Mouse (Mus musculus) brown adipose tissue, adult 24 weeks (tissue): ENCODE measurements around the gene Gm3238. TPM values are rescaled to one million over a fixed set of nuclear protein-coding genes. Genes with fewer than 3 reads are reported as not detected.
"Not testable (repeated sequence)": the region's sequence is repeated elsewhere in the genome, so short reads cannot be mapped to it uniquely, and the experiment has no call there.

ENCODE experiments used
- H3K27ac ChIP-seq: fragments of 200-500 bp; replicated peaks from 2 replicates; pipeline ENCODE4 v1.5.1; 2012; ENCODE audit warnings: low read depth, mild to moderate bottlenecking, low read length
- H3K4me1 ChIP-seq: fragments of 200-500 bp; 2 replicates; pipeline ENCODE4 v1.6.1; 2012; ENCODE audit warnings: low read length, mixed read lengths; ENCODE audit not compliant: control insufficient read depth, insufficient read depth, insufficient read length
- H3K4me3 ChIP-seq: fragments of 200-500 bp; 2 replicates; pipeline ENCODE4 v1.5.1; 2012; ENCODE audit warnings: low read depth, mild to moderate bottlenecking, low read length, moderate library complexity; ENCODE audit not compliant: insufficient read depth
- polyA plus RNA-seq: library from polyadenylated mRNA; stranded (reverse); fragments of >200 nt; gene quantifications from 2 replicates; pipeline ENCODE4 v1.2.4, GENCODE M21; 2012; ENCODE audit not compliant: missing spikeins, insufficient read depth, insufficient read length

The Gm3238 gene
- polyA plus RNA-seq, 1 experiment: not detected

GRCm38 (mm10) chr10:77776844-77777243 is 5.7 kb upstream of the Gm3238 start, which contains the start of gene Gm7138:
Gene Gm7138, minus strand, starts transcription at chr10:77776944.
- H3K27ac ChIP-seq, H3K4me1 ChIP-seq, H3K4me3 ChIP-seq: not testable (repeated sequence)

GRCm38 (mm10) chr10:77772142-77772541 is 1.0 kb upstream of the Gm3238 start:
- H3K27ac ChIP-seq: not testable (repeated sequence)

GRCm38 (mm10) chr10:77769727-77770126 is 1.4 kb downstream of the Gm3238 start:
- H3K4me1 ChIP-seq: no peaks in the 10 kb centered on the region
- H3K27ac ChIP-seq: no peak overlapping the region
- H3K4me3 ChIP-seq: no peak overlapping the region

More at GRCm38 (mm10) chr10:77772142-77772541, 1.0 kb upstream of the Gm3238 start:
- not testable (repeated sequence) for H3K4me3 ChIP-seq, H3K4me1 ChIP-seq

DNA sequence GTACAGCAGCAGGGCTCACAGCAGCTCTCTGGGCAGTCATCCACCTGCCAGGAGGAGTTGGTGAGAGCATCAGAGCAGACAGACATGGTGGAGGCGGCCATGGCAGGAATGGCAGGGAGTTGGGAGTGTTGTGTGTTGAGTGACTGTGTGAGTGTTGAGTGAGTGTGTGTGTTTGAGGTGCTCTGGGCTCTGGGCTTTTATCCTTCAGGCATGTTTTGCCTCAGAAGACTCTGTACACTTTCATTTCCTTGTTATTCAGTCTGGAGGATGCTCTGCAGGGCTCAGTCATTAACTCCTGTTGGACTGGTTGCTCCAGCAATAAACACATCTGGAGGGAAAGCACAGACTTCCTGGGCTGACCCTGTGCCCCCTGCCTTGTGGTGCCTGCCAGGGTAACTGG is 11.5 kb downstream of the Gm3238 start, which contains the start of gene Gm3233:
Gene Gm3233, minus strand, starts transcription at position 101 of the 400 bp plus-strand sequence.
- not testable (repeated sequence) for H3K4me3 ChIP-seq, H3K27ac ChIP-seq

DNA sequence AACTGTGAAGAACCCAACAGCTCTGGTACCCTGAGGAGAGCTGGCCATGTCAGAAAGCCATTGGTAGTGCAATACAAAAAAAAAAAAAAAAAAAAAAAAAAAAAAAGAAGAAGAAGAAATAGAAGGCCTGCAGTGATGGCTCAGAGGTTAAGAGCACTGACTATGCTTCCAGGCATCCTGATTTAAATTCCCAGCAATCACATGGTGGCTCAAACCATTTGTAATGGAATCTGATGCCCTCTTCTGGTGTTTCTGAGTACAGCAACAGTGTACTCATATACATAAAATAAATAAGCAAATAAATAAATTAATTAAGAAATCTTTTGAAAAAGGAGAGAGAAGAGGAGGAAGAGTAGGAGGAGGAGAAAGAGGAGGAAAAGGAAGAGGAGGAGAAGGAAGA is 17.7 kb downstream of the Gm3238 start:
- no peaks in the 10 kb centered on the region for H3K4me1 ChIP-seq
- H3K4me3 ChIP-seq: no peak overlapping the region
- H3K27ac ChIP-seq: no peak overlapping the region

More for the DNA sequence above, 11.5 kb downstream of the Gm3238 start, which contains the start of gene Gm3233:
- not testable (repeated sequence) for H3K4me1 ChIP-seq

DNA sequence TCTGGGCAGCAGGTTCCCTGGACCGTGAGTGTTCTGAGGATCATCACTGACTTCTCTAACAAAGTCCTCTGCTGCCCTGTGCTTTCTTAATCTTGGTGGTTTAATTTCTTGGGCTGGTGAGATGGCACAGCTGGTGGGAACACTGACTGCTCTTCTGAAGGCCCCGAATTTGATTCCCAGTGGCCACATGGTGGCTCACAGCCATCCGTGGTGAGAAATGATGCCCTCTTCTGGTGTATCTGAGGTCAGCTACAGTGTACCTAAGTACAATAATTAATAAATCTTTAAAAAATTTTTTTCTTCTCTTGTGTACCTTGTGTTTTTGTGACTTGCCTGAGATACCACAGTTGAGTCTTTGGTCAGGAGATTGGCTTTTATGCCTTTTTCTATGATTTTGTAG is 18.8 kb downstream of the Gm3238 start:
- H3K27ac ChIP-seq, H3K4me1 ChIP-seq, H3K4me3 ChIP-seq: not testable (repeated sequence)

DNA sequence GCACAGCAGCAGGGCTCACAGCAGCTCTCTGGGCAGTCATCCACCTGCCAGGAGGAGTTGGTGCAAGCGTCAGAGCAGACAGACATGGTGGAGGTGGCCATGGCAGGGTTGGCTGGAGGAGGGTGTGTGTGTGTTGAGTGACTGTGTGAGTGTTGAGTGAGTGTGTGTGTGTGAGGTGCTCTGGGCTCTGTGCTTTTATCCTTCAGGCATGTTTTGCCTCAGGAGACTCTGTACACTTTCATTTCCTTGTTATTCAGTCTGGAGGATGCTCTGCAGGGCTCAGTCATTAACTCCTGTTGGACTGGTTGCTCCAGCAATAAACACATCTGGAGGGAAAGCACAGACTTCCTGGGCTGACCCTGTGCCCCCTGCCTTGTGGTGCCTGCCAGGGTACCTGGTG is 19.9 kb downstream of the Gm3238 start, which contains the start of gene Gm9736:
Gene Gm9736, minus strand, starts transcription at position 101 of the 400 bp plus-strand sequence.
- not testable (repeated sequence) for H3K4me1 ChIP-seq, H3K4me3 ChIP-seq, H3K27ac ChIP-seq

DNA sequence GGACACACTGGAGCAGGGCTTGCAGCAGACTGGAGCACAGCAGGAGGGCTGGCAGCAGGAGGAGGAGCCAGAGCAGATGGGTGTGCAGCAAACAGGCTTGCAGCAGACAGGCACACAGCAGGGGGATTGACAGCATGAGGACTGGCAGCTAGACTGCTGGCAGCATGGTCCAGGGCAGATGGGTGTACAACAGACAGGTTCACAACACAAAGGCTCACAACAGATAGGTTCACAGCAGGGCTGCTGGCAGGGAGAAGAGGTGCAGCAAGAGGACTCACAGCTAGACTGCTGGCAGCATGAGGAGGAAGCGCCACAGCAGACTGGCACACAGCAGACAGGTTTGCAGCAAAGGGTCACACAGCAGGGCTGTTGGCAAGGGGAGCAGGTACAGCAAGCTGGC is 20.4 kb downstream of the Gm3238 start:
- H3K27ac ChIP-seq, H3K4me3 ChIP-seq, H3K4me1 ChIP-seq: not testable (repeated sequence)

DNA sequence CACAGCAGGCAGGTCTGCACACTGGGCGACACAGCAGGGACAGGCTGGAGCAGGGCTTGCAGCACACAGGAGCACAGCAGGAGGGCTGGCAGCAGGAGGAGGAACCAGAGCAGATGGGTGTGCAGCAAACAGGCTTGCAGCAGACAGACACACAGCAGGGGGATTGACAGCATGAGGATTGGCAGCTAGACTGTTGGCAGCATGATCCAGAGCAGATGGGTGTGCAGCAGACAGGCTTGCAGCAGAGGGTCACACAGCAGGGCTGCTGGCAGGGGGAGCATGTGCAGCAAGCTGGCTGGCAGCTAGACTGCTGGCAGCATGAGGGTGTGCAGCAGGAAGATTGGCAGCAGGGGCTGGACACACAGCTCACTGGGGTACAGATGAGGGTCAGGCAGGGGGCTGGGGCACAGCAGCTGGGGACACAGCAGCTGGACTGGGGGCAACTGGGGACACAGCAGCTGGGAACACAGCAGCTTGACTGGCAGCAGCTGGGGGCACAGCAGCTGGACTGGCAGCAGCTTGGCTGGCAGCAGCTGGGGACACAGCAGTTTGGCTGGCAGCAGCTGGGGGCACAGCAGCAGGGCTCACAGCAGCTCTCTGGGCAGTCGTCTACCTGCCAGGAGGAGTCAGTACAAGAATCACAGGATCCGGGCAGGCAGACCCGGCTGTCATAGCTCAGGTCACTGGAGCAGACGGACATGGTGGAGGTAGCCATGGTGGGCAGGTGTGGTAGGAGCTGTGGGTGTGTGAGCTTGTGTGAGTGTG is 29.0 kb downstream of the Gm3238 start, which contains the start of gene Gm18596:
Gene Gm18596, minus strand, starts transcription at position 715 of the 765 bp plus-strand sequence.
- H3K4me3 ChIP-seq, H3K4me1 ChIP-seq, H3K27ac ChIP-seq: not testable (repeated sequence)

- Histone ChIP-seq H3K4me1 (no peaks in the 10 kb centered on the region), H3K27ac (no peak overlapping the region), H3K4me3 (no peak overlapping the region)
Observed at GRCm38 (mm10) chr10:77738929-77739328, 32.2 kb downstream of the Gm3238 start.

DNA sequence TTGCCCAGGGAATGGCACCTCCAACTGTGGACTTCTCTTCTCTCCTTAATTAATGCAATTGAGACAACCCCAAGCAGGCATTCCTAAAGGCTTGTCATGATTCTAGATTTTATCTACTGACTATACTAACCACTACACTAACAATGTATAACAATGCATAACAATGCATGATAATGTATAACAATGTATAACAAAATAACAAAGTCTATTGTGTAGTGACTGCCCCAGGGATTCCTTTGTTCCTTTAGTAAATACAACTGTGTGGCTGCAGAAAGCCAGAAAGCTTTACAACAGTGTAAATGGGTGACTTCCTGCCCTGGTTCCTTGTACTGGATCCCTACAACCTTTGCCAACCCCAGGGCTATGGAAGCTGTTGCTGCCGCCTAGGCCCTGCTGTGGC is 35.2 kb downstream of the Gm3238 start:
- Histone ChIP-seq H3K4me1 (no peaks in the 10 kb centered on the region), H3K4me3 (no peak overlapping the region), H3K27ac (no peak overlapping the region)

DNA sequence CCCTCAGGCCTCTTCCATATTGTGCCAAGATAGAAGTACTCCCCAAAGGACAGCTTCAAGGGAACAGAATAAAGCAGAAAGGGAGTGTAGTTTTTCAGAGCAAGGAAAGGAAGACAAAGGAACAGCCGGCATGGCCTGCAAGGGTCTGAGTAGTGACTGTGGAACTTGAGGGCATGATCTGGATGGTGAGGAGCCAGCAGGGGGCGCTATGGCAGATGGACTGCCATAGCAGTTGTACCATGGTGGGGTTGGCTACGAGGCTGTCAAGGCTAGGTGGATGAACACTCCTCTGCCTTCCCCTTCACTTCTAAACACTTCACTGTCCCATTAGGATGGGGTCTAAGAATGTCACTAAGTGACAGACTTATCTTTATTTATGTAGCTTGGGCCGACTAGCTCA is 41.9 kb downstream of the Gm3238 start:
- Histone ChIP-seq H3K4me1 (no peaks in the 10 kb centered on the region), H3K4me3 (no peak overlapping the region), H3K27ac (no peak overlapping the region)

GRCm38 (mm10) chr10:77728280-77728679 is 42.8 kb downstream of the Gm3238 start:
- Histone ChIP-seq H3K4me1 (no peaks in the 10 kb centered on the region), H3K27ac (no peak overlapping the region), H3K4me3 (no peak overlapping the region)

- no peak within 1 kb of the TSS for H3K4me3 ChIP-seq
- H3K27ac ChIP-seq: no peak within 1 kb of the TSS
- no peaks in the 10 kb centered on the region for H3K4me1 ChIP-seq
Observed at GRCm38 (mm10) chr10:77726186-77726585, 44.9 kb downstream of the Gm3238 start, which contains the start of gene Gm10100. Gene Gm10100, plus strand, starts transcription at chr10:77726486.

GRCm38 (mm10) chr10:77724855-77725254 is 46.3 kb downstream of the Gm3238 start:
- no peaks in the 10 kb centered on the region for H3K4me1 ChIP-seq
- no peak overlapping the region for H3K27ac ChIP-seq
- H3K4me3 ChIP-seq: no peak overlapping the region
